Mouse (Mus musculus) hematopoietic stem cell, adult 5-6 weeks (primary cell): ENCODE measurements at regions not wholly inside any gene's neighbourhood (a gene's known extent, or its start where the extent isn't known, plus 50 kb on each side); places are given as distances from the start of the nearest gene placed in this dataset.
A peak's percentile ranks its signal among the peaks of the same experiment; 100 is the strongest.
"Not testable (repeated sequence)": the region's sequence is repeated elsewhere in the genome, so short reads cannot be mapped to it uniquely, and the experiment has no call there.

Experiments
- ATAC-seq, 2 experiments: fragments of 125-278 bp in 1 of 2; replicated peaks in 1 of 2; 2 replicates each; pipeline ENCODE4 v1.8.0; 2016 to 2017; ENCODE audit warnings: inconsistent platforms in 2 of 2, mild to moderate bottlenecking in 2 of 2, moderate number of reproducible peaks in 2 of 2, low read depth in 1 of 2, moderate TSS enrichment in 1 of 2; ENCODE audit not compliant: low FRiP score in 2 of 2, poor library complexity in 2 of 2, severe bottlenecking in 2 of 2, insufficient read depth in 1 of 2, low TSS enrichment in 1 of 2

DNA sequence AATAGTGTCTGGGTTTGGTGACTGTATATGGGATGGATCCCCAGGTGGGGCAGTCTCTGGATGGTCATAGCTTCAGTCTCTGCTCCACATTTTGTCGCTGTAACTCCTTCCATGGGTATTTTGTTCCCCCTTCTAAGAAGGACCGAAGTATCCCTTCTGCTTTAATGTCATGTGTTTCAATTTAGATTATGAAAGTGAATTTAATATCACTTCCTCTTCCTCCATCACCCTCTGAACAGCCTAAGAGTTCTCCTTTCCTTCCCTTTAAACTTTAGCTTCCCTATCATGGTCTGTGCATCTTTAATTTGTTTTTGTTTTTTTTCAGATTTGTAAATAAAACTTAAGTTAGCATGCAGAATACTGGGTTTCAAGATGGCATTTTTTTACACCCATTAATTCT is 211.0 kb upstream of the Phyhipl start:
- 0 out of 4 replicates have a peak, but pooled peaks of 1 of the 2 experiments have one; percentile 37 for ATAC-seq

DNA sequence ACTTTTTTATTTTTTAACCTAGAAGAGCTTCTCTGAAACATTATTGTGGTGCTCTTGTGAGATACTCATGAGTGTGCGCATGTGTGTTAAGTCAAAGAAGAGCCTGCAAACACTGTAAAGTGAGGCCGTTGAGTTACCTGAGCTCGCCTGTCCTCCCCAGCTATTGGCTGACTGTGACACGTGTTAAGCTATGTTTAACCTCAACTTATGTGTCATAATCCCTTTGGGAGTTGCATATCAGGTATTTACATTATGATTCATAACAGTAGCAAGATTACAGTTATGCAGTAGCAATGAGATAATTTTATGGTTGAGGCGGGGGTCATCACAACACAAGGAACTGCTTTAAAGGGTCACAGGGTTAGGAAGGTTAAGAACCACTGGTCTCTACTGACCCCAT is 208.9 kb upstream of the Phyhipl start:
- ATAC-seq = no peak

DNA sequence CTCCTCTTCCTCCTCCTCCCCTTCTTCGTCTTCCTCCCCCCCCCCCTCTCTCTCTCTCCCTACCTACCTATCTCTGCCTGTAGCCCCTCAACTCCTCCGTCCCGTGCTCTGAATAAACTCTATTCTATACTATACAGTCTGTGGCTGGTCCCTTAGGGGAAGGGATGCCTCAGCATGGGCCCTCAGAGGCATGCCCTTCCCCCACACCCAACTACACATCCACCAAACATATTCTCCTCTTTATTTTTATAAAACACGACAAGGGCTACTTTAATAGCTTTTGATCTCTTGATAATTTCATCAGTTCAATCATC is 206.2 kb upstream of the Phyhipl start:
- ATAC-seq = no peak

DNA sequence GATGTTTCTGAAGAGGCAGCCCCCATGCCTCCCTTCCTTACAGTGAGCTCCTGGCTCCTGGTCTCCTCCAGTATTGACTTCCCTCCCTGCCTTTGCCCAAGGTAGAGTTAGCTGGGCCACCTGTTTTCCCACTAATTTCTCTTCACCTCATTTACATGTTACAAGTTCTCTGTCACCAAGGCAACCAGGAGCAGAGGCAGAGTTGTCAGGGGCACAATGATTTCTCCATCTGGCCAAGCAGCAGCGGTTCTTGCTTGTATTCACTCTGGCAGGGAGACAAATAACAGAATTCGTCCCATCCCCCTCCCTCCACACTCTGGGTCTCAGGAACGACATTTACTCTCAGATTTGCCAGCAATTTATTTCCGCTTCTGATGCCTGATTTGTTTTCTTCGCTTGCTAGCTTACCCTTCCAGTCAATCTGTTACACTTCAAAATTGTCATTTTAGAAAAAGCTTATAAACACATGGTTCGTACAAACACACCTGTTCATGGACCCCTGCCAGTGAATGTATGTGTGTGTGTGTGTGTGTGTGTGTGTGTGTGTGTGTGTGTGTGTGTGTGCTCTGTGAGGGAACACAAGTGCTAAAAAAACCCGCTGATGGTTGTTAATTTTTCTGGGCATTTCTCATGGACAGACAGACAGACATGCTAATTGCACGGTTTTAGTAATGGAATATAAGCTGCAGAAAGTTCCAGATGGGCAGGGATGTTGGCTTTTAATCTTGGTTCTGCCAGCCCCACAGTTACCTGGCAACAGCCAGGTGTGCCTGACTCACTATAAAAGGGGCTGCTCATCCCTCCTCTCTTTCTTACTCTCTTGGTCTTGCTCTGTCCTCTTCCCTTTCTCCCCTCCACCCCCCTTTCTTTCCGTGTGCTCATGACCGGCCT is 205.6 kb upstream of the Phyhipl start:
- no peak for ATAC-seq

DNA sequence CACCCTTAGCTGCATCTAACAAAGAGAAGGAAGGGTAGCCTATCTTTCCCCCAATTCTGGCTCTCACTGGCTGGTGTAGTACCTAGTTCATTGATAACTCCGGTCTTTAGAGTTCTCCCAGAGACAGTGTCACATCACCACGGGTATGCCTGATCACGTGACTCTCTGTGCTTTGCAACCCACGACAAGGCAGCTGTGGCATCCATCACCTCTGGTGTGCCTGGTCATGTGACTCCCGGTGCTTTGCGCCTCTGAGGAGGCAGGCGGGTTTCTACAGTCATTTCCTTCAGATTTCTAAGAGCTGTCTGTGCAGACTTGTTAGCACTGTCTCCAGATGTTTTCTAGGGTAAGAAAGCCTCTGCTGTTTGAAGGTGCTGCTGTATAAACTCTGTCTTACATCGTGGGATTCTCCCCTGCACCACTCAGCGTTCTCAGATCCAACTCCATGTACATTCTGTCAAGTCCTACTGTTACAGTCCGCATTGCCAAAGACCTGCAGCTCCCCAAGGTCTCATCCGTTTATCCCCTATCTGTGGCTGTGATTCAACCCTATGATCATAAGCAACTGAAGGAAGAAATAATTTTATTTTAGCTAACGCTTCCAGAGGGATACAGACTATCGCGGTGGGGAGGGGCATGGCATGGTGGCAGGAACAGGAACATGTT is 201.5 kb upstream of the Phyhipl start:
- ATAC-seq = no peak

DNA sequence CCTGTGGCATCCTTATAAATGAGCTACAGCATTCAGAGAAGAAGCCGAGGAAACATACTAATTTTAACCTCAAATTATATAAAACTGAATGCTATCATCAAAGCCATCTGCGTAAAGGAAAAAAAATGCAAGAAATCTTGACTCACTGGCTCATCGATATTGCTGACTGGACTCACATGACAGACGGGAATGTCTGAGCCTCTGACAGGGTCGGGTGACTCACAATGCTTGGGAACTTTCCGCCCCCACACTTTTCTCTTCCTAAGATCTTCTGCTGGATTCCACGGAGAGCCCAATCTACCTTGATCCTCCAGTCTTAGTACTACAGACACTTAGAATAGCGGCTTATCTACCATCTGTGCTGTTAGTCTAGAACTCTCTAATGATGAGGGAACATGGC is 200.2 kb upstream of the Phyhipl start:
- no peak for ATAC-seq

DNA sequence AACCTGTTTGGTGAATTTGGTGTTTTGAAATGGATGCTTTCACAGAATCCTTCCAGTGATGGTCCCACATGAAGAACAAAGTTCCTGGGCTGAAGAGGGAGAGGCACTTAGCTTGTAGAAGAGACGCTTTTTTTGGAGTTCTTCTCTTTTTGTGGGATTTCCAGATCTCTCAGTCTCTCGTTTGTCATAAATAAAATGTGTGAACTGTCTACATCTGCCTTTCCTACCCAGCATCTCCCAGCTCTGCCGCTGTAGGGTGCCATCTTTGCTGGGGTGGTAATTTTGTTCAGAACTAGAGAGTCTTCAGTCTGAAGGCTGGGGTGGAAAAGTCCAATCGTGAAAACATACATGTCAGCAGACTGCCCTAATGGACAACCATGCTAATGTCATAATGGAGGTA is 197.8 kb upstream of the Phyhipl start:
- no peak for ATAC-seq

DNA sequence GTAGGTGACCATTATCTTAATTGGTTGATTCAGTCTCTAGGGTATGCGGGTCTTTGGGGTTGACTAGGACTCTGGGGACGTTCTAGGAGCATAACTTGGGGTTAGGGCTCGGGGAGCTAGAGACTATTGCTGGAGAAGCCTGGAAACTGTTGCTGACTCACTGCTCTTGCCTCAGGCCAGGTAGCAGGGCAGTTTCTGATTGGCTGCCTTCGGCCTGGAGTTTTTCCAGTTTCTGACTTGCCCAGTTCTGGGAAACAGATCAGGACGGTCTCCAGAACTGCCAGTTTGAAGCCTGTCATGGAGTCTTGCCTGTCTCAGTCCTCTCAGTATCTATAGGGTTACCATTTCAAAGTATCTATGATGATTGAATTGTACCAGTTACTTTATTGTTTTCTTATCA is 192.4 kb upstream of the Phyhipl start:
- no peak for ATAC-seq

DNA sequence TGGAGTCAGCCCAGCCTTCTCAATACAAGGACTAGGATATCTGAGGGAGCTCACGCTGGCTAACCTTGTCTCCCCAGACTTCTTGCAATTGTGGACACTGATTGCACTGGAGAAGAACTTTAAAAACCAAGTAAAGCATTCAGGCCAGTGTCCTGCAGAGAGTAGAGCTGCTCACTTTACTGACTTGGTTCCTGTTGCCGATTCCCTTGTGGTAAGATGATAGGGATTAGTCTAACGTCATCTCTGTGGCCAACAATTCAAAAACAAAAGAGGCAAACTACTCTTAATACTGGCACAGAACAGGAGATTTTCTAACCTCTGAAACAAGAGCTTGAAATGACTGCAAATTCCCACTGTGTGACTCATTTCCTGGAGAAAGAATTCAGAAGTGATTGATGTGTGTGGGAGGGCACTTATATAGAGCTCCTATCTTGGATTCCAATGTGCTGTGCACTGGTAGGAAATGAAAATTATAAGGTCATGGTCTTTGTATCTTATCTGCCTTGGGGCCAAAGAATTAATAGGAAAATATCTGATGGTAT is 191.6 kb upstream of the Phyhipl start:
- ATAC-seq = no peak

DNA sequence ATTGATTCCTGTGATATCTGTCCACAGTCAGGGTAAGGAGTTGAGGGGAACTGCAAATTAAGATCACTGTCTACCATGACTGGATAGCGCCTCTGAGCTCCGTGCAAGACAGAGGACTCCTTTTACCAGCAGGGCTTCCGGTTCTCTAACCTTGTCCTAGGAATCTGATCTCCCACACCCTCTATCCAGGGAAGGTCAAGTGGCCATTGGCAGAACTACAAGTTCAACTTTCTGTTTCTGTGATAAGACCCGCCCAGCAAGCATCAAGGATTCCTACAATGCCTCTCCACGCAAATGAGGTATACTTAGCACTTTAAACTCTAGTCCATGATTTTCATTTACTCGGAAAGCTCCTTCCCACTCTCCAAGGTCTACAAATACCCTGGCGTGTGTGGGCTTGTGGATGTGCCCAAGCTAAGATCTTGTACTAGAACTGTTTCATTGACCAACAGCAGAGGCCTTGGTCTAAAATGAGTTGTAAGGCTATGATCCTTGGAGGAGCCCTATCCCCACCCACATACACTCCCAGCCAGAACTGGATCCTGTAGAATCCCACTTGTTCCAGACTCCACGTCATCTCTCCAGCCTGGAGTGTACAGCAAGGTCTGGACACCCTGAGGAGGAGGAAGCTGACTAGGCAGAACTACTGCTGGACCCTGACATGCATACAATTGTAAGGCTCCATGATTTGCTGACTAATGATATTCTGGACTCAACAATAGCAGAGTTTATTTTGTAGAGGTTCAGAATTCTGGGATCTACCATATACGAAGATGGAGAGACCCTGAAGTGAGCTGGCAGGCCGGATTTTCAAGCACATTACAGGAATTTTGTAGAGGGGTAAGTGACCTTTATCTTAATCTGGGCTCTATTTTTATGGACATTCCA is 190.8 kb upstream of the Phyhipl start:
- no peak for ATAC-seq

DNA sequence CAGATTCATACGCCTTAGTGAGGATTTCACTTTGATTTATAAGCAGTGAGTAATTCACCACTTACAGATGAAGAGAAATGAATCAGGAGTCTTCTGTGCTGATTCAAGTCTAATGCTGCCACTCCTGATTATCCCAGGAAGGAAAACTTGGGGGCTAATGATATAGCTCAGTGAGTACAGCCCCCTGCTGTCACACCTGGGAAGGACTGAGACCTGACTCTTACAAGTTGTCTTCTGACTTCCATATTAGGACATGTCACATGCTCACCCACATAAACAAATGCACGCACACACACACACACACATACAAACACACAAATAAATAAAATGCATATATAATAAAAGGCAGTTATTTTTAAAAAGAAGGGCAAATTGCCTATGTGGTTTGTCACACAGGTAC is 188.1 kb upstream of the Phyhipl start:
- no peak for ATAC-seq

DNA sequence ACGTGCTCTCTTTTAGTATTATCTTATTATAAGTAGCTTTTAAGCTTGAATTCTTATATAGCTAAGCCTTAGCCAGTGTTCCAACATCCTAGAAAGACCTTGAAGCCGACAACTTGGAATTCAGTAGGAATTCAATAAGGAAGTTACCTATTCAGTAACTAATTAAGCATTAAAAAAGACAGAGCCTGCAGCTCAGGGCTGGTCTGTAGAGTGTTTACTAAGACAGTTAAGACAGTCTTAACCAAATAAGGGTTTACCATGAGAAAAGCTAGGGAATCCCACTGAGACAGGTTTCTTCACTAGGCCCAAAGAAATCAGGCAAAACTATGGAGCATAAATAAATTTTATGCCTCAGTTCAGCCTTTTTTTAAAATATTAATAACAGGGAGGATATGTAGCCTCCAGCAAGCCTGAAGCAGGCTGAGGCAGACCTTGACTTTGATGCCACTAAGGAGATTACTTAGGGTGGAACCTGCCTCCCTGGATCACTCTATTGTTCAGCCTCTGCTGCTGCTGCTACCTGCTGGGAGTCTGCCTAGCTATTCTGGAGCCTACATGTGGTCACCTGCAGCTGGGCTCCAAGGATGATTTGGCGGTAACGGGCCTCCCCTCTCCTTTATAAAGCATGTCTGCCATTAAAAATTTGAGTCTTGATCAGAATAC is 186.5 kb upstream of the Phyhipl start:
- ATAC-seq = no peak

DNA sequence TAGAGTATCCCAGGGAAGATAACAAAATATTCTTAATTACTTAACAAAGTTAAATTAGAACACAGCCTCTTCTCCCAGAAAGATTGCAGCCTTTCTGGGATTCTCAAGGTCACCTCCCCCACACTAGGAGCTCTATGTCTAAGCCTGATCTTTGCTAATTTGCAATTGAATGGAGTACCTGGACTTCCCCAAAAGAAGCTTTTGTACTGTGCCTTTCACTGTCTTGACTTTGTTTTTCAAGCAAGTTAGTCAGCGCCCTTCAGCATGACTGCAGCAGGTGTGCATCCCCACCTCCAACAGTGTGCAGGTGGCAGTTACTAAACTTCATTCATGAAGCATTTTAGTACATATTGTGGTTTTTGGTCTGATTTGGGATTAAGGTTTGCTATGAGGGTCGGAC is 185.4 kb upstream of the Phyhipl start:
- ATAC-seq = not testable (repeated sequence)

DNA sequence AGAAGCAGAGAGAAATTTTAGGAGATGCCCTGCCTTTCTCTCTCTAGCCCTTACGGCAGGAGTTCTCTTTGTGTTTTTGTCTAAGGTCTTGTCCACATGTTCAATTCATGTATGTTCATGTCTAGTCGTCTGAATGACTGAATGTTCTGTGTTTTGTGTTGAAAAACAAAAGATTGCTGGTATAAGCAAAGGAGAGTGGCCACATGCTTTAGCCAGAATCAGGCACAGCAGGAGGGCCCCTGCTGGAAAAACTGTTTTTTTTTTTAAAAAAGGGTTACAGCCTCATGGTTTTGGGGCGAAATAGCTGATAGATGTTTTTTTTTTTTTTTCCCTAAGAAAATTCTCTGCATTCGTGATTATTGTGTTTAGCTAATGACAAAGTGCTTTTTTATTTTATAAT is 182.4 kb upstream of the Phyhipl start:
- no peak for ATAC-seq

DNA sequence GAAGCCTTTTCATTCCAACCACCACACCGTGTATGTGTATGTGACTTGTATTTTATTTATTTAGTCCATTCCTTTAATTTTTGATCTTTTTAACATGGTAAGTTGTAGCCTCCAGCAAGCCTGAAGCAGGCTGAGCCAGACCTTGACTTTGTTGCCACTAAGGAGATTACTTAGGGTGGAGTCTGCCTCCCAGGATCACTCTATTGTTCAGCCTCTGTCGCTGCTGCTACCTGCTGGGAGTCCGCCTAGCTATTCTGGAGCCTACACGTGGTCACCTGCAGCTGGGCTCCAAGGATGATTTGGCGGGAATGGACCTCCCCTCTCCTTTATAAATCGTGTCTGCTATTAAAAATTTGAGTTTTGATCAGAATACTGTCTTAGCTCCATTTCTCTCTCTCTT is 181.6 kb upstream of the Phyhipl start:
- ATAC-seq = no peak

DNA sequence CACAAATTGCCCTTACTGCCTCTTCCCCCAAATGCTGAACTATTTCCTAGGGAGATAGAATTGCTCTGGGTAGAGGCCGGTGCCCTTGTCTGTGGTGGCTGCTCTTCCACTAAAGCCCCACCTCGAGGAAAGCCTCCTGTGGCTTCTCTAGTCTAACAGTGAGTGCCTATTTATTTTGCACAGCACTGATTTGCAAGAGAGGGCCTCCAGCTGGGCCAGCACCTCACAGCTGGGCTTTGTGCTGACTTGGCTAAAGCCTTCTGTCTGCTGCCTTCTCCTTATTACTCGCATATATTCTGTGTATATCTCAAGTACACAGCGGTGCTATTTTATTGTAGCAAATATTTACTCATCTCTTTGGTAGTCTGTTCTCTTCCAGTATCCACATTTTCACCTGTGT is 176.9 kb upstream of the Phyhipl start:
- no peak for ATAC-seq

DNA sequence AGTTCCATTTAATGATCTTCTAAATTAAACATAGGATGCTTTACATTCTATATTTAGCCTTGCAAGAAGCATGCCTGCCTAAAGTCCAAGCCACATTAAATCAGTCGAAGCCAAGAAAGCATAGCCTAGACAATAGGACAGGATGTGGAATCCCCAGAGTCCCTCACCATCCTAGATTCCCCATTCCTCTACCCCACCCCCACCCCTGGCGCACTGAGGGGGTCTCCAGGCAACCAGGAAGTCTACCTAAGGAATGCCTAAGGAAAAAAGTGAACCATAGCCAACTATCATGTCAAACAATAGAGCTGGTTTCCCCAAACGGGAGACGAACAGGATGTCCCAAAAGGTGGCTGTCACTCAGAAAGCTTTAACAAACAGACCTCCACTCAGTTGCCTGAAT is 172.5 kb upstream of the Phyhipl start:
- no peak for ATAC-seq
